Mouse (Mus musculus) megakaryocyte progenitor cell, adult 5-6 weeks (primary cell): ENCODE measurements around the gene Zfp57. TPM values are rescaled to one million over a fixed set of nuclear protein-coding genes. Genes with fewer than 3 reads are reported as not detected.
"Not testable (repeated sequence)": the region's sequence is repeated elsewhere in the genome, so short reads cannot be mapped to it uniquely, and the experiment has no call there.

Experiments used
- ATAC-seq: replicated peaks from 2 replicates; pipeline ENCODE4 v1.8.0; 2016; ENCODE audit warnings: mild to moderate bottlenecking, moderate TSS enrichment, inconsistent platforms; ENCODE audit not compliant: poor library complexity
- total RNA-seq, 2 experiments: library from RNA; stranded (forward) in 1 of 2; stranded (reverse) in 1 of 2; fragments of 157-497, 149-512 nt in 1 of 2; fragments of 200-1000 nt in 1 of 2; gene quantifications; 2 replicates each; pipeline versions ENCODE4 v1.2.3 to v1.2.4; 2015 to 2017

Zfp57 gene
- 0.22 TPM in 1 of 2 replicates, not detected in the other for total RNA-seq (2015)
- 0.25 TPM in 1 of 2 replicates, not detected in the other for total RNA-seq (2017)

DNA sequence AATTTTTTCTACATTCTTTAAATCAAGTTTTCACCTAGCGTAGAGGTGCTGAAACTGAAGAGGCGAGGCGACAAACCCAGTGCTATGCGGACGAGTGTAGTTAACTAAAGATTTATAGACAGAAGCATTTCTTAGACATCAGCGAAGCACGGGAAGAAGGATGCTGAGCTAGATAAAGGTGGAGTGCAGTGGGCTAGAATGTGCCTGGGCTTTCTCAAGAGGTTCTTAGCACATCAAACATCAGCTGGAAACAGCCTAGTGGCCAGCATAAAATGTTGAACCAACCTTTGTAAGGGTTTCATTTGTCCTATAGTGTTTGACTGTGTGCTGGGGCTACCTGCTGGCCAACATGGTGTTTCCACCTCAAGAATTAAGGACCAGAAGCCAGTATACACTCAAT, at the start of gene Zfp57:
Zfp57 (plus strand) TSS at position 301 of the 400 bp plus-strand sequence.
- ATAC-seq: no peak

DNA sequence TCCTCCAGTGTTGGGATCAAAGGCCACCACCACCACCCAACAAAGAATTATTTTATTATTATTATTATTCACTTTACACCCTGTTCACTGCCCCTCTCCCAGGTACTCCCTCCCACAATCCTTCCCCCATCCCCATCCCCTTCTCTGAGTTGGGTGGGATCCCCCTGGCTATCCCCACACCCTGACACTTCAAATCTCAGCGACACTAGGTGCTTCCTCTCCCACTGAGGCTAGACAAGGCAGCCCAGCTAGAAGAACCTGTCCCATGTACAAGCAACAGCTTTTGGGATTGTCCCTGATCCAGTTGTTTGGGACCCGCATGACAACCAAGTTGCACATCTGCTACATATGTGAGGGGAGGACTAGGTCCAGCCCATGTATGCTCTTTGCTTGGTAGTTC, 48.3 kb upstream of the Zfp57 start:
- ATAC-seq: no peak

DNA sequence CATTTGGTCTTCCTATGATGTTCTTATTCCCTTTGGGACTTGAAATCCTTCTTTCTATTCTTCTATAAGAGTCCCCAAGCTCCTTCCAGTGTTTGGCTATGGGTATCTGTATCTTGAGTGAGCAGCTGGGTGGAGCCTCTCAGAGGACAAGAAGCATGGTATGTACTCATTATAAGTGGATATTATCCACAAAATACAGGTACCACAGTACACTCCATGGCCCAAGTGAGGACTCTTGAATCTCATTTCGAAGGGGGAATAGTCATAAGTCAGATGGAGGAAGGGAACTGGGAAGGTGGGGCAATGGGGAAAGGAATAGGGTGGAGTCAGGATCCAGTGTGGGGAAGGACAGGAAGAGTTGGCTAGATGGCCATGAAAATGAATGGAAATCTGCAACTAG, 47.9 kb upstream of the Zfp57 start:
- no peak for ATAC-seq

DNA sequence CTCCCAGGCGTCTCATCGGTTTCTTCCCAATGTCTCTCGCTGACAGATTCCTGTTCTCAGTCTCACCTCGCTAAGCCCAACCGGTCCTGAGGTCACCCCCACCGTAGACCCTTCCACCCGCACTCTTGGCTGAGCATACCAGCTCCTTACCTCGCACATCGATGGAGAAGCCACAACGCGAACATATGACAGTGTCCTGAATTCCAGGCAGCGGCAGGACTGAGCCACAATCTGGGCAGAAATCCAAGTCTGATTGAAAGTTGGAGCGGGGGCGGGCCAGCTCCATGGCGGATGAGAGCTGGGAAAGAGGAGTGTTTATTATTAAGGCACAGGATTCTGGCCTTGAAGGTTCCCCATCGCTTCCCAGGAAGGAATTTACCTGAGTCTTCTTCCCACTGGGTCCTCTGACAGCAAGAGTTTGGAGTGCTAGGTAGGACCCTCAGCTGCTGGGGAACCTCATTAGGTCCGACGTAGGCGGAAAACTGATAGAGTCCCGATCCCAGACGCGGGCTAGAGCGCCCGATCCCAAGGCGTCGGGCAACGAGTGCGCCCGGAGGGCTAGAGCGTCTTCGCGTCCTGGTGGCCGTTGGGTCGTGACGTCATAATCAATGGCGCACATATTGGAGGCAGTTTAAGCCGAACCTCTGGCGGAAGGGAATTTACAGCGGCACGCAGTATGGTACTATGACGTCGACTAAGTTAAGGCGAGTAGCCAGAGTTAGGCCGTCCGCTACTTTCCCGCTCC, 42.8 kb upstream of the Zfp57 start, which contains the start of the genes Znrd1 and Znrd1as:
Znrd1 (minus strand) TSS at position 561 of the 745 bp plus-strand sequence.
Znrd1as (plus strand) TSS at position 594 of the 745 bp plus-strand sequence.
- peak; percentile 99 for ATAC-seq

DNA sequence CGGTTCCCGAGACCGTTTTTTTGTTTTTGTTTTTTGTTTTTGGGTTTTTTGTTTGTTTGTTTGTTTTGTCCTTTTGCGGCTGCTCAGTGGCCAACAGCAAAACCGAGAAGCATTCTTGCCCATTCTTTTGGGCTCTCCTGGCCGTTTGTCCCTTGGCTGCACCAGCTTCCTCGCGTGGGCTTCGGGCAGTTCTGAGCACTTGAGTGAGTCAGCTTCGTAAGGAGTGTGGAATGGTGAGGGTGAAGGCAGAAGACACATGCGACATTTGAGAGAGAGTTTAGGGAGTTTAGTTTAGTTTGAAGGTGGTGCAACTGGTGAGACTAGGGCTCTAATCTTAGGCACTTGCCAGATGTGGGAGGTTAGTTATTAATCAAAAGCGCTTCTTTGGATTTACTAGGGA, 42.1 kb upstream of the Zfp57 start:
- 0 out of 2 replicates have a peak, but pooled peaks have one; percentile 13 for ATAC-seq

DNA sequence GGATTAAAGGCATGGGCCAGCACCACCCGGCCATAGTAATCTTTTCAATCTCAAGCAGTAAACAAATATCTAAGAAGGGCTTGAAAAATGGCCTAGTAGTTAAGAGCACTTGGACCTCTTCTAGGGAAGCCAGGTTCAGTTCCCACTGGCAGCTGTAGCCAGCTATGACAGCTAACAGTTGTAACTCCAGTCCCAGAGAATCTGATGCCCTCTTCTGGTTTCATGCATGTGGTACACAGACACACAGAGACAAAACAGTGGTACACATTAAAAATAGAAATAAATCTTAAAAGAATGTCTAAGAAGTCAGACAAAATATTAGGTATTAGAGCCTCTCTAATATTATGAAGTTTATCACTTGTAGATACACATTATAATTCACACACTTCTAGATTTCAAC, 39.8 kb upstream of the Zfp57 start:
- ATAC-seq: no peak

DNA sequence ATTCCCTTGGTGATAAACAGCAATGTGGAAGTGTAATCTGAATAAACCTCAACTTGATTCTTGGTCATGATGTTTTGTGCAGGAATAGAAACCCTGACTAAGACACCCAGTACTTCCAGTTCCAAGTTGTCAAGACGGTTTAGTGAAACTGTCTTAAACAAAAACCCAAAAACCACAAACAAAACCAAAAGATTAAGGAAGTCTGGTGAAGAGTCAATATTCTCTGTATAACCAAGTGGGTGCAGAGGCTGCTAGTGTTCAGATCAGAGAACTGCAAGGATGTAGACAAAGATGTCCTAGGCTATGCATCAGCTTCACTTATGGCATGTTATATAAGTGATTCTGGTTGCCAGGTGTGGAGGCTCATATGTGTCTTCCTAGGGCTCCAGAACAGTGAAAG, 34.1 kb upstream of the Zfp57 start:
- peak; percentile 64 for ATAC-seq

DNA sequence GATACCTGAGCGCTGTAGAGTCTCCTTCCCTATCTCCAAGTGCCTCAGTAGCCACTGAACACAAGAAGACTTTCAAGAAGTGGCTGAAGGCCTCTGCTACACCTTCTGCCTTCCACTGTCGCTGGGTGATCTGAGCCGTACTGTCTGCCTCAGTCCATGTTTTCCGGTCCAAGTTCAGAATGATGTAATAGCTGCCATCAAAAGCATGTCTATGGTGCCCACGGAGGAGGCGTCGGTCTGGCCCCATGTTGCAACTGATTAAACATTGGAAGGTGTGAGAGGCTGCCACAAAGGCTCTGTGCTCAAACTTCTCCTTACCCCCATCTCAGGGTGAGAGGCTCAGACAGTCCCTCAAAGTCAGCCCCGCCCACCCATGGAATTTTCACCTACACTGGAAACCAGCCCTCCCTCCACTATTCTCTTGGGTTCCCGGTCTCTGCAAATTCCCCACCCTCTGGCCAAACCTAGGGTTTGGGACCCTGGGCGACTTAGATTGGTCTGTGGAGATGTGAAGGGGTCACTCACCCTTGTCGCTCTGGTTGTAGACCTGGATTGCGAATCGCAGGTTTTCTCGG, 30.6 kb upstream of the Zfp57 start:
- ATAC-seq: peak; percentile 29

DNA sequence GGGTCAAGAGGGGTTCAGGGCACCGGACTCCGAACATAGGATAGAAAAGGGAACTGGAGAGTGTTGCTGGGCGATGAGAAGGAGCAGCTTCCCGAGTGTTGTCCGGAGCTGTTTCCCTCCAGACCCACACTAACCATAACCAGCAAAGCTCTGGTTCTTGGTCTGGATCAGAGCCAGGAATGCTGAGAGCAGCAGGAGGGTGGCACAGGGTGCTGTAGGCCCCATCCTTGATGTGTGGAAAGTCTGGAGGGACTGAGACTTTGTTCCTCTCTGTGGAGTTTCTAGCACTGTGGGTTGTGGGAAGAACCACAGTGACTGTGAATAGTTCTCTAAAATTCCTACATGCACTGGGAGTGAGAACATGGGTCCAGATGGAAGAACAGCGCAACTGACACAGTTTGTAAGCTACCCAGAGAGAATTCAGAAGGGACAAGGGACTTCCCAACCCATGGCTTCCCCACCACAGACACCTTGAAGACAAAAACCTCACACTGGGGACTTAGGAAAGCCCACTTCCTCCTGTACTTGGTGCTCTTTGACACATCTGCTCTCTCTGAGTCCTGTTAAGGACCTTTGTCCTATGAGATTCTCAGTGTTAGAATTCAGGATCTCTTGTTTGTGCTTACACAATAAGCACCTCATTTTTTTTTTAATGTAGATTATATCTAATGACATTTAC, 29.7 kb upstream of the Zfp57 start:
- ATAC-seq: peak; percentile 68

DNA sequence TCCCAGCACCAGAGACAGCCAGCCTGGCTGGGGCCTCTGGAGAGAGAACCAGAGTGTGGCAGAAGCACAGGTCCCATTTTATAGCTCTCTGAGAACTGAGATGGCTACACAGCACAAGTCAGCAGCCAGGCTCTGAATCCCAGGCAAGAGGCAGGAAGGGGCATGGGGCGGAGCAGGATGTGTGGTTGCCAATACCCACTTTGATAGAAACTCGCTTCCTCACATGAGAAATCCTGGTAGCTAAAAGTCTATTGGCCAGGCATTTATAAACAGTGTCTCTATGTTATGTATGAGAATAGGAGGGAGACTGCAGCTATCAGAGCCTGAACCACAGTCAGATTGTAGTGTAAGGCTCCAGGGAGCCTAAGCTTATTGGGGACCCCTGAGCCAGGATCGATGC, 28.2 kb upstream of the Zfp57 start:
- peak; percentile 49 for ATAC-seq

DNA sequence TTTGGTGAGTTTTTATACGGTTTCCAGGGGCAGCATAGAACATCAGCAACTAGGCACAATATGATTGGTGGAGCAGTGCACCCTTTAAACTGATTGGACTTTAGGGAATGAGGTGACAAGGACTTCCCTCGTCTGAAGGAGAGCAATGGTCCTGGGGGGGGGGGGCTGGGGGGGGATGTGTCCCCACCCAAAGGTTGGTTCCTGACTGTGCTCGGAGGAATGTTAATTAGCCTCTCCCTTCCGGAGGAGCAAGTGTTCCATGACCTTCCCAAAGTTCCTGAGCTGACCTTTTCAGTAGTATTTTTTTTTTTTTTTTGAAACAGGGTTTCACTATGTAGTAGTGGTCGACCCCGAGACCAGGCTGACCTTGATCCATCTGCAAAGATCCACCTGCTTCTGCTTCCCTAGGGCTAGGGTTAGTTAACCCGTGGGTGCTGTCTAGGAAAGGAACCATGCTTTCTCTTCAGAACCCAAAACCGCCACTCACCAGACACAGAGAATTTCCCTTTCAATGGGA, 27.6 kb upstream of the Zfp57 start:
- ATAC-seq: no peak

DNA sequence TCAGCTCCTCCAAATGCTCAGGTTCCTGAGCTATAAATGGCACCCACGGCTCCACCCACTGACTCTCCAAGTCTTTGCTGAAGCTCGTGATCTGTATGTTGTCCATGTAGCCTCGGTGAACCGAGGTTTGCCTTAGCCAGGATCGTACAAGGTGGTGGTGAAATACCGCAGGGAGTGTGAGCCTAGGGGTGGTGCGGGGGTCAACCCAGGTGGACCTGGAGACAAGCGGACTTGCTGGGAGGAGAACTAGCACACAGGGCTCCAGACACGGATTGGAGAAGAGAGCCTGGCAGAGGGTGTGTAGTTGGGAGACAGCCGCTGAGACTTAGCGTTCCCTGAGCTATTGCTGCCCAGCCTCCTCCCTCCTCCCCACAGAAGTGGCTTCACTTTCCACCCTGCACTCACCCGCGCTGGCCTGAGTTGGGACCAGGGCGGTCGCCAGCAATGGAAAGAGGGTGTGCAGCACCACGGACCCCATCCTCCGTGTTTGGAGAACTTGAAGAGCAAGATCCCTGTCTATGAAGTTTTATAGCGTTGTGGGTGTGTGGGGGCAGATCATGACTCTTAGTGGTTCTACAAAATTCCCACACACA, 19.6 kb upstream of the Zfp57 start, which contains the start of gene 2410137M14Rik:
2410137M14Rik (minus strand) TSS at position 17 of the 593 bp plus-strand sequence.
- ATAC-seq: peak; percentile 53

DNA sequence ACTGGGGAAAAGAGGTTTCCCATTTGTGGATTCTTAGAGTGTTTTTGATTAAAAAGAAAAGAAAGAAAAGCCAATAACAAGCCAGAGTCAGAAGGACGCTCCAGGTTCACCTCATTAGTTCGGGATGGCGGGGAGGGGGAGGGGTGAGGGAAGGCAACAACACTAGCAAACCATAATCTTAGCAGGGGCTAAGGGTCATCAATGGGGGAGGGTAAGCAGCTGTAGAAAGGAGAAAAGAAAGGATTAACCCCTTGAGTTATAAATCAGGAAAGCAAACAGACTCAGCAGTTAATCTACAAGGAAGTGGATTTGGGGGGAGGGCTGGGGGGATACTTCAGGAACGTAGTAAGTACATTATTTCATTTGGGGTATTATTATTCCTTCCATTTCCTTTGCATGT, 19.1 kb upstream of the Zfp57 start:
- no peak for ATAC-seq

DNA sequence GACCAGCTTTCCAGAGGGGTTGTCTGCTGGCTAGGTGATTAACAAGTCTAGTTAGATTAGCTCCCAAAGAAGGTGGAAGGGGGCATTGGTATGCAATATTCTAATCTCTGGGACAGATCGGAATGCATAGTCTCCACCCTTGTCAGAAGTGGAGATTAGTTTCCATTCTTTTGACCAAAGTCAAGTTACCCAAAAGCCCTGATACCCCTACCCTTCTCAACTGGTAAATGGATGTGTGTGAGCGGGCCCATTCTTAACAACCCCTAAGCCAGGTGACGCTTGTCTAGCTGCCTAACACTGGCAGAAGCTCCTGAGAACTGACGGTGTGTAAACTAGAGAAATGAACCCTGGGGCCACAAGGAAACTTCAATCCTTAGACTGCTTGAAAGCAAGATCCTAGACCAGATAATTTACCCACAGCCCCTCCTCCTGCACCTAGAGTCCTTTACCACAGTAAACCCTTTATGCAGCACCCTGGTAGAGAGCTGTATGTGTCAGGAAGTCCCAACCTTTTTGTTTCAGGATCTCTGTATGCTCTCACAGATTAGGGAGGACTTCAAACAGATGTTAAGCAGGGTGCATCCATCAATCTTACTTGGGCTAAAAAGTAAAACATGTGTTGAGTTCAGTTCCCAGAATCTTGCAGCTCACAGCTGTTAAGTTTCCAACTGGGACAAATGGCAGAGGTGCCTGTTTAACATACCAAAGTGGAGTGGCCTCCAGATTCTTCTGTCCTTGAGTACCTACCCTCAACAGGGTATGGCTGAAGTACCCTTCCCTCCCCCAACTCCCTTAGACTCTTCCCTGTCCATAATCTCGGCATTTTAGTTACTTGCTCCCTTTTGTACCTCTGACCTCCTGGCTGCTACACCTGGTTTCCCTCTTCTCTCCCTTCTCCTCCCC, 18.5 kb upstream of the Zfp57 start:
- ATAC-seq: no peak; the same call in 1 of the 2 replicates

DNA sequence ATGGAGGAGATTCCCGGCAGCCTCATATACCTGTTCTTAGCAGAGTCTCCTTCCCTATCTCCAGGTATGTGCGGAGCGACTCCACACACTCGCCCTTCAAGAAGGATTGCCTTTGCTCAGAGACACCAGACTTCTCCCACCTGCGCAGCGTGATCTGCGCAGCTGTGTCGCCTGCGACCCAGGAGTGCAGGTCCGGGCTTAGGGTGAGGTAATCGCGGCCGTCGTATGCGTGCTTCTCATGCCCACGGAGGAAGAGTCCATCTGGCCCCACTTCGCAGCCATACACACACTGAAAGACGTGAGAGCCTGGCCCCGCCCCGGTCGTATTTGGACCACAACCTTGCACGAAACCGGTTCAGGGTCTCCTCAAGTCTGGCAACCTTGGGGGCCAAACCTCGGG, 12.5 kb upstream of the Zfp57 start:
- ATAC-seq: peak; percentile 38; the same call in 1 of the 2 replicates

DNA sequence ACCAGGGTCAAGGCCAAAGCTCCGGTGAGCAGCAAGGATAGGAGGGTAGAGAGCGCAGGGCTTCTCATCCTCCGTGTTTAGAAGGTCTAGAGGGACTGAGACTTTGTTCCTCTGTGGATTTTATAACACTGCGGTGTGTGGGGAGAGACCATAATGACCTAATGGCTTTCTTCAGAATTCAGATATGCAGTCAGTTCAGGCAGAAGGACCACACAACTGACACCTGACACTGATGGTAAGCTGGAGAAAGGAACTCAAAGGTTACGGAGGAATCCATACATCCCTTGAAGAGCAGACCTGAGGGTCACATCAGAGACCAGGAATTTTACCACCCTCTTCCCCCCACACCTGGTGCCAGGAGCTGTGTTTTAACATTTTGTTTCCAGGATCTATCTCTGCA, 11.5 kb upstream of the Zfp57 start, which contains the start of gene H2-M5:
H2-M5 (minus strand) TSS at position 101 of the 400 bp plus-strand sequence.
- ATAC-seq: no peak

DNA sequence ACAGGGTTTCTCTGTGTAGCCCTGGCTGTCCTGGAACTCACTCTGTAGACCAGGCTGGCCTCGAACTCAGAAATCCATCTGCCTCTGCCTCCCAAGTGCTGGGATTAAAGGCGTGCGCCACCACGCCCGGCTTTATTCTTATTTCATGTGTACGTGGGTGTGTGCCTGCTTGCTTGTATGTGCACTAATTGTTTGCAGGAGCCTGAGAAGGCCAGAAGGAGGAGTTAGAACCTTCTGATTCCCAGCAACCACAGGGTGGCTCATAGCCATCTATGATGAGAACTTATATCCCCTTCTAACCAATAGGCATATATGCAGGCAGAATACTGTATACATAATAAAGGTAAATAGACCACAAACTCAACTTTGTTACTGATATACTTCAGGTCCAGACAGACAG, 10.3 kb upstream of the Zfp57 start:
- not testable (repeated sequence) for ATAC-seq

DNA sequence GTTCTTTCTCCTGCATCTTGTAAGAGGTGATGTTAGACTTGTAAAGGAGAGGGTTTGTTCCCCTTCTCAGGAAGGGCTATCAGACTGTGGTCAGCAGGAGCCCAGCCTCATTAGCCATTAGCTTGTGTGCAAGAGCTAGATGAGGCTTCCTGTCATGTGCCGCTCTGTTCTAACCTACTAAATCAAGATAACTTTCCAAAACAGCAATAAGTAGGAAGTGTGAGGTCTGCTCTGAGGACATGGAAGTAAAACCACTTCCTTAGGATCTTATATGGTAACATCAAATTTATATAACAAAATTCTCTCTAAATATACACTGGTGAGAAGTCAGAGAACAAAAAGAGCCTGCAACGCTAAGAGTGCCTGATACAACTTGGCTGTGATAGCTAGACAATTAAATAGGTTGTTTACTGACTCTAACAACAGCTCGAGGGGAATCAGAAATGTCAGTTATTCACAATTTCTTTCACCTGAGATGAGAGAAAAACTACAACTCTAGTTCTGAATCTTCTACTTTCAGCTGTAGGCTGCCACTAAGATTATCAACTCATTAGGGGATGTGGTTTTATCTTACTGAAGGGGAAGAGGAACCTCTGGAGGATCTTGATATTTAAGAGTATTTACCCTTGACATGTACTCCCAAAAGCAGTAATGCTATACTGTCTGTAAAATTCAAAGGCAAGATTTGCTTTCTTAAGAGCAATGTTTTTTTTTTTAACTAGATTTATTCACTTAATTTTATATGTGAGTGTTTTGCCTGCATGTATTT, 8.4 kb upstream of the Zfp57 start:
- peak; percentile 72 for ATAC-seq

DNA sequence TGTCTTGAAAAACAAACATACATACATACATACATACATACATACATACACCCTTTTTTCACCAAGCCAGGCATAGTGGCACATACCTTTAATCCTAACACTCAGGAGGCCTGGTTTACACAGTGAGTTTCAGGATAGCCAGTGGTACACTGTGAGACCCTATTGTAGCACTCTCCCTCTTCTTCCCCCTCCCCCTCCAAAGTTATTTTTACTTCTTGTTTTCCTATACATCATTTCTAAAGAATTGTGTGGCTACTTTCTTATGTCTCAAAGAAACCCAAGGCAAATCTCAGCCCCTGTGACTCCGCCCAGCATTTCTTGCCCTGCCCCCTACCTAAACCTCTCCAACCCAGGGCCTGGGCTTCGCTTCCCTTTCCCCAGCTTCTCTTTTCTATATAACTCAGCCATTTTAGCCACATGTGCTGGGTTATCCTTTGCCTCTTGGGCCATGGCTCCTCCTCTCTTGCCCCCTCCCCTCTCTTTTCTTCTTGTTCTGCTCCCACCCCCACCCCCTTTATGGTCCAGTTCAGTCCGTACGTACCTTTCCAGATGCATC, 7.1 kb upstream of the Zfp57 start:
- ATAC-seq: peak; percentile 45; the same call in 1 of the 2 replicates
